Mouse (Mus musculus): Measurements from ENCODE around the gene Herc6. TPM values are rescaled to one million over a fixed set of nuclear protein-coding genes. Genes with fewer than 3 reads are reported as not detected.

Gene Herc6
- polyA plus RNA-seq (2016; fragmentation: Nextera tagmentation; extraction: Ambion mirVana) = 2.0 and 2.4 TPM in 2 replicates

DNA sequence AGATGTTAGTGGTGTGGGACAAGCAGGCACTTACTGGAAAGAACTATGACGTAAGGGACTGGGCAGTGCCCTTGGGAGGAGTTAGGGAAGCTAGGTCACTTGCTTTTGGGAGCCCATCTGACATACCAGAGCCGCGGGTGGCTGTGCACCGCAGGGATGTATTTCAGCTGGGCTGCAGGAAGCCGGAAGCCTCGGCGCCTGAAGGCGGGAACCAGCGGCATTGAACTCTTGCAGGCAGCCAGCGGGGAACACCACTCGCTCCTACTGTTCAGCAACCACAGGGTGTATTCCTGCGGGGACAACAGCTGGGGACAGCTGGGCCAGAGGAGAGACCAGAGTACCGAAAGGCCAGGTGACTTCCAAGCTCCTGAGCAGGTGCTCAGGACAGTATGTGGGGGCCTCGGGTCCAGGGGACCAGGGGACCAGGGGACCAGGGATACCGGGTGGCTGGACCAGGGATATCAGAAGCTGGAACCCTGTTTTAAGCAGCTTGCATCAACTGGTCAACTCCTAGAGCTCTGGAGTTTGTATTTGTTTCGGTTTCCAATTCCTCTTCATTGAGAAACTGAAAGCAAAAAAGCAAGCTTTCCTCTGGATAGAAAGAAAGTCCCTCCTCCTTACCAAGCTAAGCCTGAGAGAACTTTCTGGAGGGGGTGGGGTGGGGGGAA lies at the start of gene Herc6:
TSS of gene Herc6 (plus strand) at position 120 of the 668 bp plus-strand sequence.
- H3K27me3 ChIP-seq (ENCODE audit: insufficient read depth, poor library complexity, severe bottlenecking) = no peaks in the 10 kb centered on the region
- WGBS = 3% methylated on average over 16 of the region's 16 CpGs
- DNase-seq (ENCODE audit: low spot score) = peak; percentile 52
- H3K9me3 ChIP-seq = no peaks in the 10 kb centered on the region
- peaks cover 9% of the 10 kb centered on the region for H3K4me1 ChIP-seq (replicated peaks)
- peak within 1 kb of the TSS; percentile 59 for H3K4me3 ChIP-seq
- peak within 1 kb of the TSS; percentile 81 for H3K27ac ChIP-seq
- no peaks in the 10 kb centered on the region for H3K36me3 ChIP-seq

DNA sequence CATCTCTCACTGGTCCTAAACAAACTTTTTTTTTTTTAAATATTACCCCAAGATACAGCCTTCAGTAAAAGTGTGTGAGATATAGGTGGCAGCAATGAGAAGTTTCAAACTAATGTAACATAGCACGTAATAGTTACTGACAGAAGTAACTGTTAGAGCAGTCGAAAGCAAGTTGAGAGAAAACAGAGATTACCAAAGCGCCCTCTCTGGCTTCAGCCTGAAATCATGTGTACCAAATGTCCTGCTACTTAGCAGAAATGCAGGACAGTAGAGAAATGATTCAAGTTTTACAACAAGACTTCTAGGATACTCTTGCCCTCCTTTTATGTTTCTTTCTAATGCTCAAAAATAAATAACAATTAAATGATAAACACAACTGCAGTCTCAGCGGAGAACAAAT lies 49.8 kb upstream of the Herc6 start:
- no peak for DNase-seq (ENCODE audit: low spot score)
- Histone ChIP-seq H3K4me3 (no peak overlapping the region), H3K9me3 (no peaks in the 10 kb centered on the region), H3K27ac (no peak overlapping the region), H3K4me1 (replicated peaks) (peaks cover 11% of the 10 kb centered on the region), H3K36me3 (no peaks in the 10 kb centered on the region), H3K27me3 (ENCODE audit: insufficient read depth, poor library complexity, severe bottlenecking) (no peaks in the 10 kb centered on the region)
- 80% methylated on average over 4 of the region's 4 CpGs for WGBS

DNA sequence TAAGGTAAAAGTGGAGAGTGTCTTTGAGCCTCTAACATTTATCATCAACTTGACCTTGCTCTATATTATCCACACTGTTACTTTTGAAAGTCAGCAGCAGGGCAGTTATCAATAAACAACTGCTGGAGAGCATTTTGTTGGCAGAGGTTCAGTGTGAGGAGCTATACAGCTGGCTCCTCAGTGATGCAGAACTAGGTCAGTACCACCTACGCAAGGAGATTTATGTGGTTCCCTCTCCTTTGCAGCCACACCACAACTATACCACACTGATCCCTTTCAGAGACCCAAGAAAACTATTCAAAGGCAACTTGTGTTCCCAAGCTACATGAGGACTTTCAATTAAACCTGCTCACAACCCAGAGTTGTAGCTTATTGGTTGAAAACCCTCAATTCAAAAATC lies 49.4 kb upstream of the Herc6 start:
- WGBS = 90% methylated on average over 1 of the region's 1 CpGs
- Histone ChIP-seq H3K9me3 (no peaks in the 10 kb centered on the region), H3K27me3 (ENCODE audit: insufficient read depth, poor library complexity, severe bottlenecking) (no peaks in the 10 kb centered on the region), H3K4me1 (replicated peaks) (peaks cover 12% of the 10 kb centered on the region), H3K36me3 (no peaks in the 10 kb centered on the region), H3K27ac (no peak overlapping the region), H3K4me3 (no peak overlapping the region)
- DNase-seq (ENCODE audit: low spot score) = no peak

- no peak for DNase-seq (ENCODE audit: low spot score)
- H3K27me3 ChIP-seq (ENCODE audit: insufficient read depth, poor library complexity, severe bottlenecking) = no peaks in the 10 kb centered on the region
- peaks cover 12% of the 10 kb centered on the region for H3K4me1 ChIP-seq (replicated peaks)
- H3K36me3 ChIP-seq = no peaks in the 10 kb centered on the region
- no peaks in the 10 kb centered on the region for H3K9me3 ChIP-seq
- H3K27ac ChIP-seq = no peak overlapping the region
- 91% methylated on average over 1 of the region's 1 CpGs for WGBS
- no peak overlapping the region for H3K4me3 ChIP-seq
Measured at GRCm38 (mm10) chr6:57532022-57532421, 48.8 kb upstream of the Herc6 start.

DNA sequence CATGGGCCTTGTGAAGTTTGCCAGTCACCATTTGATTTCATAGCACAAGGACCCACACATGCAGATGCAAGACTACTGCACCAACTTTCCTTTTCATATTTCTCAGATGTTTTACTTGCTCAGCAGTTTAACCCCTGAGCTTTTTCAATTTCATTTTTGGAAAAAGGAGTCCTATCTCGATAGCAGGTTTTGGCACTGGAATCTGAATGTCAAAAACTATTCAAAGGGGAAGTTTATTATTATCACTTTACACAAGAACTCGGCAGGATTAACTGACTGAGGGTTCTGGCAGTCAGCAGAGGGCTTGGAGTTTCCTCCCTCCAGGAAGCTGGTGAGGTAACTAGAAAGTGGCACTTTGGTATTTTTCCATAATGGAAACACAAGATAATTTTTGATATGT lies 47.4 kb upstream of the Herc6 start:
- Histone ChIP-seq H3K4me1 (replicated peaks) (peaks cover 12% of the 10 kb centered on the region), H3K4me3 (peak overlapping the region; percentile 75; the same call in 1 of the 2 replicates), H3K36me3 (no peaks in the 10 kb centered on the region), H3K9me3 (no peaks in the 10 kb centered on the region), H3K27ac (no peak overlapping the region), H3K27me3 (ENCODE audit: insufficient read depth, poor library complexity, severe bottlenecking) (no peaks in the 10 kb centered on the region)
- DNase-seq (ENCODE audit: low spot score) = no peak
- WGBS = 79% methylated on average over 2 of the region's 2 CpGs

DNA sequence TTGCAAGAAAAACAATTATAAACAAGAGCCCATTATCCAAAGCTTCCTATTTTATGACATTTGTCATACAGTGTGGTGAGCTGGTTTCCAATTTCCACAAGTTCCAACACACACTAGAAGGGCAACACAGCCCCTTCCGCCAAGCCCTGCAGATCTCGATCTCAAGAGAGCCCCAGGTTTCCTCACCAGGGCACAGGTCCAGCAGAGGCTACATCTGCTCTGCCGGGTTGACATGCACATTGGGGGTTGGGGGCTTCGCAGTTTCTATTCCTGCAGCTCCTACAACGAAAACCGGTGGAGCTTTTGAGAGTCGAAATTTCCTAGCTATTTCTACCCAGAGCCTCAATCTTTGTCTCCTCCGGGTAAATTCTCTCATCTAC lies 46.6 kb upstream of the Herc6 start:
- H3K36me3 ChIP-seq = no peaks in the 10 kb centered on the region
- H3K27ac ChIP-seq = peak overlapping the region; percentile 81; the same call in 1 of the 2 replicates
- WGBS = 7% methylated on average over 8 of the region's 8 CpGs
- peak overlapping the region; percentile 75 for H3K4me3 ChIP-seq
- H3K9me3 ChIP-seq = no peaks in the 10 kb centered on the region
- DNase-seq (ENCODE audit: low spot score) = no peak
- no peaks in the 10 kb centered on the region for H3K27me3 ChIP-seq (ENCODE audit: insufficient read depth, poor library complexity, severe bottlenecking)
- H3K4me1 ChIP-seq (replicated peaks) = peaks cover 12% of the 10 kb centered on the region

- peak overlapping the region; percentile 81 for H3K27ac ChIP-seq
- H3K4me1 ChIP-seq (replicated peaks) = peaks cover 12% of the 10 kb centered on the region
- H3K9me3 ChIP-seq = no peaks in the 10 kb centered on the region
- no peaks in the 10 kb centered on the region for H3K36me3 ChIP-seq
- peak overlapping the region; percentile 75 for H3K4me3 ChIP-seq
- no peaks in the 10 kb centered on the region for H3K27me3 ChIP-seq (ENCODE audit: insufficient read depth, poor library complexity, severe bottlenecking)
- 2% methylated on average over 31 of the region's 31 CpGs for WGBS
- DNase-seq (ENCODE audit: low spot score) = peak; percentile 71
Measured at GRCm38 (mm10) chr6:57534611-57535286, 46.1 kb upstream of the Herc6 start.

DNA sequence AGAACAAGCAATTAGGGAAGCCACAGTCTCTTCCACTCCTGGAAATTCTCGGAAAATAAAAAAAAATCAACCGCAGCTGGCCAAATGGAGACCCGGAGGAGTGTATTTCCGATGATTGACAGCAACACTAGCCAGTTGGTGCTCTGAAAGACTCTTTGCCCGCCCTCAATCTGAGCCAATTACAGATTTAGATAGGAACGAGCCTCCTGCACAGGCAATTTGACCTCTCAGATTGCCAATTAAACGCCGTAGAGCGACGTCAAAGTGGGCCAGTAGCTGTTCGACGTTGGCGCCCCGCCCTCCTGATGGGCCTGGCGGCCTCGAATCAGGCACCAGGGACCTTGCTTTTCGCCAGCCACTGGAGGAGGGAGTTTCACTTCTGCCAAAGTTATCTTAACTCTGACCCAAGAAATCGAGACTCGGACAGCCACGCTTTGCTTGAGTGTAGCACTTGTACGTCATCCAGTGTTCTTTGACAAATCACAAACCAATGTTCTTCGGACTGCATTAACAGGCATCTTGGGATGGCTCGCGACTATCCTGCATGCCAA lies 45.3 kb upstream of the Herc6 start, which contains the start of gene Ppm1k:
TSS of gene Ppm1k (minus strand) at position 83 of the 551 bp plus-strand sequence.
- H3K27ac ChIP-seq = peak within 1 kb of the TSS; percentile 84
- peak; percentile 97 for DNase-seq (ENCODE audit: low spot score)
- no peaks in the 10 kb centered on the region for H3K9me3 ChIP-seq
- no peaks in the 10 kb centered on the region for H3K27me3 ChIP-seq (ENCODE audit: insufficient read depth, poor library complexity, severe bottlenecking)
- peaks cover 12% of the 10 kb centered on the region for H3K4me1 ChIP-seq (replicated peaks)
- H3K36me3 ChIP-seq = no peaks in the 10 kb centered on the region
- under 1% methylated on average over 24 of the region's 24 CpGs for WGBS
- H3K4me3 ChIP-seq = peak within 1 kb of the TSS; percentile 75

- H3K27me3 ChIP-seq (ENCODE audit: insufficient read depth, poor library complexity, severe bottlenecking) = no peaks in the 10 kb centered on the region
Measured at GRCm38 (mm10) chr6:57535971-57536669, 44.7 kb upstream of the Herc6 start.

DNA sequence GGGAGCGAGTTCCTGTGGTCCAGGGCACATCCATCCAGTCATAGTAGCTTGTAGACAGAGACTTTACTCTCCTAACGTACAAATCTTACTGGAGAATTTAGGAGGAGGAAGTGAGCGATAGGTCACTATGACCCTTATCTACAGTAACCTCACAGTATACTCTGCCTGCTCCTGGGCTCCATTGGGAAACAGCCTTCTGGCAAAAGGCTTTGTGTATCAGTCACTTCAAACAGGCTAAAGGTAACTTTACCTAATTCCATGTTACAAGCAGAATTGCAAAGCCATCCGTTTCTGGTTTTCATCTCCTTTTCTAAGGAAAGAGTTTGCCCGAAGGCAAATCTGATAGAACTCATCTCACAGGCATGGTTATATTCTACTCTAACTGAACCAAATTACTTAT lies 42.9 kb upstream of the Herc6 start:
- DNase-seq (ENCODE audit: low spot score) = no peak
- 90% methylated on average over 5 of the region's 5 CpGs for WGBS
- Histone ChIP-seq H3K4me1 (replicated peaks) (peaks cover 12% of the 10 kb centered on the region), H3K27me3 (ENCODE audit: insufficient read depth, poor library complexity, severe bottlenecking) (no peaks in the 10 kb centered on the region), H3K36me3 (no peaks in the 10 kb centered on the region), H3K27ac (no peak overlapping the region), H3K4me3 (no peak overlapping the region), H3K9me3 (no peaks in the 10 kb centered on the region)

More at GRCm38 (mm10) chr6:57535971-57536669, 44.7 kb upstream of the Herc6 start:
- WGBS = 30% methylated on average over 14 of the region's 14 CpGs
- H3K4me1 ChIP-seq (replicated peaks) = peaks cover 12% of the 10 kb centered on the region
- no peak for DNase-seq (ENCODE audit: low spot score)
- H3K27ac ChIP-seq = peak overlapping the region; percentile 84
- peak overlapping the region; percentile 75 for H3K4me3 ChIP-seq
- H3K36me3 ChIP-seq = no peaks in the 10 kb centered on the region
- no peaks in the 10 kb centered on the region for H3K9me3 ChIP-seq

DNA sequence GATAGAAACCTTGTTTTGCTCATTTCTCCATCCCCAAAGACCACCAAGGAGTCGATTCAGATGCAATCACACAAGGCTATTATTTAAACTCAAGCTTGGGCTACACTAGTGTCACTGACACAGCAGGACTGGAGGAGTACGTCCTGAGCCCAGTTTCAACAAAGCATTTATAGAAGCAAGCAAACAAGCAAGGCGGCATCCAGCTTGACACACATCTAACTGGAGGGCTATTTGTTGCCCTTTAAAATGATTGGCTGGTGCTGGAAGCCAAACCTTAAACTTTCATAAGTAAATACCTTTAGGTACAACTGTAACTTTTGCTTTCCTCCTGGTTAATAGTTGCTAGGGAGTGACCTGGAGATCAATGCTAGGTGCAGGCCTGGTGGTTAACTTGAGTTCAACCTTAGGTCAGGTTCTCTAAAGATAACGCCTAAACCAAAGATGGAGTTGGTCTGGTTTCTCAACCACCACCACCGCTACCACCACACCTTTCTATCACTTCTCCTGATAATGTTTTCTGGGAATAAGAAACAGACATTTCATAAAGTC lies 39.8 kb upstream of the Herc6 start:
- DNase-seq (ENCODE audit: low spot score) = no peak
- Histone ChIP-seq H3K9me3 (no peaks in the 10 kb centered on the region), H3K27ac (no peak overlapping the region), H3K36me3 (no peaks in the 10 kb centered on the region), H3K4me3 (no peak overlapping the region), H3K4me1 (replicated peaks) (0 out of 2 replicates have a peak, but pooled peaks cover under 1% of the 10 kb centered on the region), H3K27me3 (ENCODE audit: insufficient read depth, poor library complexity, severe bottlenecking) (no peaks in the 10 kb centered on the region)
- 79% methylated on average over 5 of the region's 5 CpGs for WGBS

DNA sequence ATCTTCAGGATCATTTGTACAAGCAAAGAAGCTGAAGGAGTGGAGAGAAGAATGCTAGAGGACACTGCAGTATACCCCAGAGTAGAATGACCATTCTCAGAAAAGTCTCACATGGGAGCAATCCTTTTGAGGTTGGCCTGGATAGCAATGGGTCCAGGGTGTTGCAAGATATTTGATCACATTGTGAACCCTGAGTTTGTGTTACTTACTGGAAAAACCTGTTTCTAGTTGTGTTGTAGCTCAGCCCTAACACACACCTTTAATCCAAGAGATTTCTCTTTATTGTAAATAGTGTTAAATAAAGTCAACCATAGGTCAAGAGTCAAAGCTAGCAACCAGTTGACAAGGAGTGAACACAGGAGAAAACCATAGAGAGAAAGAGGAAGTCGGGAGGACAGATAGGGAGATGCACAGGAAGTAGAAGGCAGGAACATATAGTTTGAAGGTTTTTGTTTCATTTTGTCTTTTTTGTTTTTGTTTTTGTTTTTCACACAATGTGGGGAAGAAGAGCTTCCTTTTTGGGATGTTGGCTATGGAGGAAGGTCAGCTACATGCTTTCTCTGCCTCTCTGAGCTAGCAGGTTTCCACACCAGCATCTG lies 39.0 kb upstream of the Herc6 start:
- Histone ChIP-seq H3K4me1 (replicated peaks) (no peaks in the 10 kb centered on the region), H3K27ac (no peak overlapping the region), H3K9me3 (no peaks in the 10 kb centered on the region), H3K4me3 (no peak overlapping the region), H3K36me3 (no peaks in the 10 kb centered on the region), H3K27me3 (ENCODE audit: insufficient read depth, poor library complexity, severe bottlenecking) (no peaks in the 10 kb centered on the region)
- 84% methylated on average over 1 of the region's 1 CpGs for WGBS
- DNase-seq (ENCODE audit: low spot score) = no peak
